Mouse (Mus musculus) layer of hippocampus, adult 2 months (tissue): ENCODE results near the gene Dnah3. TPM values are rescaled to one million over a fixed set of nuclear protein-coding genes. Genes with fewer than 3 reads are reported as not detected.
A peak's percentile ranks its signal among the peaks of the same experiment; 100 is the strongest.

Experiments used
- DNase-seq, 2 experiments: peaks; one replicate each; pipeline ENCODE4 v3.0.0; 2022; ENCODE audit warnings: low spot score in 2 of 2
- H3K27ac ChIP-seq: fragments of 200-600 bp; 2 replicates; pipeline ENCODE4 v1.8.1; 2022
- H3K4me3 ChIP-seq: fragments of 200-600 bp; 2 replicates; pipeline ENCODE4 v1.8.1; 2022; ENCODE audit warnings: mild to moderate bottlenecking
- CTCF ChIP-seq: fragments of 200-600 bp; conservative IDR thresholded peaks from 2 replicates; pipeline ENCODE4 v1.8.1; 2022; ENCODE audit warnings: antibody characterized with exemption, mild to moderate bottlenecking, moderate library complexity
- total RNA-seq, 2 experiments: library from RNA; stranded (reverse); gene quantifications; 2 replicates each; pipeline ENCODE4 v1.2.3; 2021

Dnah3 gene
- total RNA-seq, 2 experiments from 2014 or later = 0.12 to 0.59 TPM

GRCm38 (mm10) chr7:120034996-120035395 lies 60.1 kb downstream of the Dnah3 start:
- Histone ChIP-seq H3K4me3 (no peak overlapping the region), H3K27ac (peak overlapping the region; percentile 82)
- no peak for TF ChIP-seq CTCF
- no peak for DNase-seq

- H3K27ac ChIP-seq = peak overlapping the region; percentile 82
- no peak overlapping the region for H3K4me3 ChIP-seq
- TF ChIP-seq CTCF = no peak
- DNase-seq = peak; percentile 11 to 61
Observed at GRCm38 (mm10) chr7:120034566-120034965, 60.5 kb downstream of the Dnah3 start.

GRCm38 (mm10) chr7:120028669-120029068 lies 66.4 kb downstream of the Dnah3 start:
- no peak for TF ChIP-seq CTCF
- DNase-seq = no peak
- Histone ChIP-seq H3K4me3 (no peak overlapping the region), H3K27ac (no peak overlapping the region)

GRCm38 (mm10) chr7:119997066-119997465 lies 98.0 kb downstream of the Dnah3 start:
- no peak for TF ChIP-seq CTCF
- no peak overlapping the region for H3K27ac ChIP-seq
- no peak for DNase-seq
- no peak overlapping the region for H3K4me3 ChIP-seq

GRCm38 (mm10) chr7:119985279-119985912 lies 109.7 kb downstream of the Dnah3 start:
- TF ChIP-seq CTCF = no peak
- peak; percentile 61 for DNase-seq
- no peak overlapping the region for H3K4me3 ChIP-seq
- 0 out of 2 replicates have a peak overlapping the region, but pooled peaks have one; percentile 33 for H3K27ac ChIP-seq

GRCm38 (mm10) chr7:119980170-119980569 lies 114.9 kb downstream of the Dnah3 start:
- no peak overlapping the region for H3K27ac ChIP-seq
- DNase-seq = no peak
- no peak overlapping the region for H3K4me3 ChIP-seq
- TF ChIP-seq CTCF = no peak

GRCm38 (mm10) chr7:119978576-119978975 lies 116.5 kb downstream of the Dnah3 start:
- no peak for DNase-seq
- Histone ChIP-seq H3K27ac (no peak overlapping the region), H3K4me3 (no peak overlapping the region)
- TF ChIP-seq CTCF = no peak

GRCm38 (mm10) chr7:119977574-119977973 lies 117.5 kb downstream of the Dnah3 start:
- DNase-seq = no peak
- TF ChIP-seq CTCF = no peak
- Histone ChIP-seq H3K4me3 (no peak overlapping the region), H3K27ac (no peak overlapping the region)

GRCm38 (mm10) chr7:119976256-119976655 lies 118.8 kb downstream of the Dnah3 start:
- Histone ChIP-seq H3K4me3 (no peak overlapping the region), H3K27ac (no peak overlapping the region)
- DNase-seq = no peak
- no peak for TF ChIP-seq CTCF

GRCm38 (mm10) chr7:119974214-119974613 lies 120.9 kb downstream of the Dnah3 start:
- Histone ChIP-seq H3K4me3 (no peak overlapping the region), H3K27ac (no peak overlapping the region)
- TF ChIP-seq CTCF = no peak
- no peak for DNase-seq

GRCm38 (mm10) chr7:119969320-119969719 lies 125.8 kb downstream of the Dnah3 start:
- no peak for DNase-seq
- Histone ChIP-seq H3K27ac (no peak overlapping the region), H3K4me3 (no peak overlapping the region)
- TF ChIP-seq CTCF = no peak

- Histone ChIP-seq H3K27ac (no peak overlapping the region), H3K4me3 (no peak overlapping the region)
- TF ChIP-seq CTCF = no peak
- no peak for DNase-seq
Observed at GRCm38 (mm10) chr7:119965651-119966395, 129.3 kb downstream of the Dnah3 start.

GRCm38 (mm10) chr7:119965205-119965604 lies 129.9 kb downstream of the Dnah3 start:
- Histone ChIP-seq H3K27ac (no peak overlapping the region), H3K4me3 (no peak overlapping the region)
- no peak for DNase-seq
- no peak for TF ChIP-seq CTCF

GRCm38 (mm10) chr7:119961107-119961506 lies 134.0 kb downstream of the Dnah3 start:
- Histone ChIP-seq H3K27ac (no peak overlapping the region), H3K4me3 (no peak overlapping the region)
- no peak for TF ChIP-seq CTCF
- no peak for DNase-seq
